13 mouse cellular contexts compared by ENCODE assay signal in genomic region chr16:14989614-14990268, GRCm38 (mm10).
A peak's percentile ranks its signal among the peaks of the same experiment; 100 is the strongest.
DNase-seq lines count a peak whose midpoint lies in the region; ATAC-seq and TF ChIP-seq lines count a peak whose summit lies in the region.
"Had no signal": no experiment of that assay in that cellular context is flagged by ENCODE, and none has a peak within 500 bp of the region (broad histone marks: within the 10 kb centered on the region; RNA-seq: fewer than 3 reads in every experiment).

No protein-coding gene starts in this region.

- H3K36me3 ChIP-seq in heart, embryonic 10.5 days: no peaks in the 10 kb centered on the region
- H3K36me3 ChIP-seq in stomach, embryonic 16.5 days (ENCODE audit: control insufficient read depth, insufficient read depth, low read length): no peaks in the 10 kb centered on the region
- H3K36me3 ChIP-seq in stomach, postnatal 0 days (ENCODE audit: control insufficient read depth, insufficient read depth, low read length): no peaks in the 10 kb centered on the region
- H3K36me3 ChIP-seq: liver, embryonic 12.5 days; neural tube, embryonic 12.5 days had no signal

- H3K4me1 ChIP-seq in heart, embryonic 10.5 days: peaks cover 19% of the 10 kb centered on the region; the same call in 1 of the 2 replicates
- H3K4me1 ChIP-seq in stomach, embryonic 16.5 days (ENCODE audit: control insufficient read depth, insufficient read depth, low read length): no peaks in the 10 kb centered on the region
- no peaks in the 10 kb centered on the region for H3K4me1 ChIP-seq in stomach, postnatal 0 days (replicated peaks; ENCODE audit: control insufficient read depth, insufficient read depth)
- H3K4me1 ChIP-seq: liver, embryonic 12.5 days; neural tube, embryonic 12.5 days had no signal

- peak; percentile 53; the same call in 1 of the 2 replicates for ATAC-seq in stomach, embryonic 16.5 days (ENCODE audit: insufficient read depth, low FRiP score)
- ATAC-seq in stomach, postnatal 0 days (ENCODE audit: low FRiP score, low TSS enrichment): no peak
- no peak for ATAC-seq in erythroblast, adult 5-6 weeks (replicated peaks; ENCODE audit: low FRiP score, poor library complexity, severe bottlenecking)
- ATAC-seq: liver, embryonic 12.5 days had no signal

- no peak overlapping the region for H3K4me2 ChIP-seq in stomach, embryonic 16.5 days (ENCODE audit: low read depth, low read length)
- no peak overlapping the region for H3K4me2 ChIP-seq in stomach, postnatal 0 days (replicated peaks; ENCODE audit: low read depth)
- H3K4me2 ChIP-seq: liver, embryonic 12.5 days; midbrain, embryonic 11.5 days; neural tube, embryonic 12.5 days had no signal

- no peak overlapping the region for H3K4me3 ChIP-seq in heart, embryonic 10.5 days
- H3K4me3 ChIP-seq in stomach, embryonic 16.5 days (replicated peaks; ENCODE audit: low read length): no peak overlapping the region
- H3K4me3 ChIP-seq in stomach, postnatal 0 days (ENCODE audit: low read depth, low read length): no peak overlapping the region
- H3K4me3 ChIP-seq: erythroblast, embryonic 14.5 days; liver, embryonic 12.5 days; neural tube, embryonic 12.5 days had no signal

- no peak for TF ChIP-seq EP300 in stomach, postnatal 0 days (optimal IDR thresholded peaks at IDR 0.05)

- no peaks in the 10 kb centered on the region for H3K9me3 ChIP-seq in heart, embryonic 10.5 days
- no peaks in the 10 kb centered on the region for H3K9me3 ChIP-seq in stomach, embryonic 16.5 days (replicated peaks; ENCODE audit: control insufficient read depth, low read length)
- no peaks in the 10 kb centered on the region for H3K9me3 ChIP-seq in stomach, postnatal 0 days (ENCODE audit: control insufficient read depth, low read length)
- H3K9me3 ChIP-seq: liver, embryonic 12.5 days; neural tube, embryonic 12.5 days had no signal

- intact Hi-C loops in heart, postnatal 10 days (cut with DNase I): no loop called here

- no peaks in the 10 kb centered on the region for H3K27me3 ChIP-seq in heart, embryonic 10.5 days (ENCODE audit: insufficient read depth, poor library complexity, severe bottlenecking)
- H3K27me3 ChIP-seq in stomach, embryonic 16.5 days (ENCODE audit: control insufficient read depth, insufficient read depth, low read length): no peaks in the 10 kb centered on the region
- H3K27me3 ChIP-seq in stomach, postnatal 0 days (ENCODE audit: control insufficient read depth, insufficient read depth, low read length): no peaks in the 10 kb centered on the region
- H3K27me3 ChIP-seq: liver, embryonic 12.5 days; neural tube, embryonic 12.5 days had no signal

- H3K27ac ChIP-seq in heart, embryonic 10.5 days: no peak overlapping the region
- no peak overlapping the region for H3K27ac ChIP-seq in stomach, embryonic 16.5 days (ENCODE audit: low read length)
- H3K27ac ChIP-seq in stomach, postnatal 0 days (replicated peaks): no peak overlapping the region
- H3K27ac ChIP-seq: liver, embryonic 12.5 days; neural tube, embryonic 12.5 days had no signal

- no peak for TF ChIP-seq CTCF in stomach, postnatal 0 days (IDR thresholded peaks at IDR 0.05; ENCODE audit: low read depth)

- 83% methylated on average over 6 of the region's 6 CpGs for WGBS in heart, embryonic 10.5 days
- WGBS in stomach, embryonic 16.5 days: 64% methylated on average over 6 of the region's 6 CpGs
- WGBS in stomach, postnatal 0 days: 55% methylated on average over 6 of the region's 6 CpGs

- DNase-seq in heart, adult 8-10 months (ENCODE audit: low spot score): peak; percentile 7
- DNase-seq in heart, embryonic 10.5 days (ENCODE audit: low spot score): no peak
- DNase-seq in stomach, postnatal 0 days (ENCODE audit: low spot score): no peak
- peak; percentile 6 to 18 for DNase-seq in heart, postnatal 10 days
- DNase-seq in skeletal muscle tissue, adult 2 months (ENCODE audit: low read depth, low spot score): peak; percentile 3
- no peak for DNase-seq in left cerebral cortex, adult 9 months (ENCODE audit: low spot score in 2 of 2)
- DNase-seq: retina, postnatal 1 day had no signal

- no peak overlapping the region for H3K9ac ChIP-seq in stomach, embryonic 16.5 days (ENCODE audit: low read length)
- no peak overlapping the region for H3K9ac ChIP-seq in stomach, postnatal 0 days (ENCODE audit: low read length)
- H3K9ac ChIP-seq: liver, embryonic 12.5 days; neural tube, embryonic 12.5 days had no signal

Comparison
In these comparisons a context has a peak if more than half of its experiments do, and no peak if none do; other contexts are left out.
1. DNase-seq: peak in heart, adult 8-10 months (single experiment), heart, postnatal 10 days (2 of 2) and skeletal muscle tissue, adult 2 months (single experiment); none in heart, embryonic 10.5 days (single experiment), stomach, postnatal 0 days (single experiment) and left cerebral cortex, adult 9 months (0 of 2).